Mouse (Mus musculus): Measurements from ENCODE around the gene Rexo4. TPM values are rescaled to one million over a fixed set of nuclear protein-coding genes. Genes with fewer than 3 reads are reported as not detected.
A peak's percentile ranks its signal among the peaks of the same experiment; 100 is the strongest.

Gene Rexo4
- polyA plus RNA-seq, 1 experiment = 82.2 TPM

- Histone ChIP-seq H3K27ac (ENCODE audit: insufficient read depth, low read length) (no peak overlapping the region), H3K4me3 (ENCODE audit: insufficient read depth, low read length) (no peak overlapping the region), H3K4me1 (ENCODE audit: control insufficient read depth, insufficient read depth, low read length) (peaks cover 12% of the 10 kb centered on the region)
- no peak for TF ChIP-seq CTCF (IDR thresholded peaks at IDR 0.05; ENCODE audit: extremely low read depth, insufficient read depth, low read length)
- TF ChIP-seq POLR2A (IDR thresholded peaks at IDR 0.05; ENCODE audit: extremely low read depth, insufficient read depth, low read length) = 0 out of 2 replicates have a peak, but pooled peaks have one; percentile 6
Observed at GRCm38 (mm10) chr2:26913416-26914147, 50.6 kb downstream of the Rexo4 start.

- no peak overlapping the region for H3K27ac ChIP-seq (ENCODE audit: insufficient read depth, low read length)
- TF ChIP-seq POLR2A (IDR thresholded peaks at IDR 0.05; ENCODE audit: extremely low read depth, insufficient read depth, low read length) (no peak), CTCF (IDR thresholded peaks at IDR 0.05; ENCODE audit: extremely low read depth, insufficient read depth, low read length) (no peak)
- H3K4me1 ChIP-seq (ENCODE audit: control insufficient read depth, insufficient read depth, low read length) = peaks cover 6% of the 10 kb centered on the region
- H3K4me3 ChIP-seq (ENCODE audit: insufficient read depth, low read length) = no peak overlapping the region; the same call in 1 of the 2 replicates
Observed at GRCm38 (mm10) chr2:26912253-26912770, 51.9 kb downstream of the Rexo4 start.

- TF ChIP-seq POLR2A (IDR thresholded peaks at IDR 0.05; ENCODE audit: extremely low read depth, insufficient read depth, low read length) (peak; percentile 21; the same call in 1 of the 2 replicates), CTCF (IDR thresholded peaks at IDR 0.05; ENCODE audit: extremely low read depth, insufficient read depth, low read length) (no peak)
- peak overlapping the region; percentile 88 for H3K4me3 ChIP-seq (ENCODE audit: insufficient read depth, low read length)
- H3K4me1 ChIP-seq (ENCODE audit: control insufficient read depth, insufficient read depth, low read length) = peaks cover 4% of the 10 kb centered on the region; the same call in 1 of the 2 replicates
Observed at GRCm38 (mm10) chr2:26910994-26911765, 53.0 kb downstream of the Rexo4 start.

GRCm38 (mm10) chr2:26910124-26910993 lies 53.8 kb downstream of the Rexo4 start, which contains the start of the genes Med22 and Rpl7a:
Gene Med22, minus strand, starts transcription at chr2:26910677.
Gene Rpl7a, plus strand, starts transcription at chr2:26910764.
- Histone ChIP-seq H3K4me1 (ENCODE audit: control insufficient read depth, insufficient read depth, low read length) (peaks cover 4% of the 10 kb centered on the region; the same call in 1 of the 2 replicates), H3K4me3 (ENCODE audit: insufficient read depth, low read length) (peak within 1 kb of the TSS; percentile 88), H3K27ac (ENCODE audit: insufficient read depth, low read length) (peak within 1 kb of the TSS; percentile 78)
- TF ChIP-seq CTCF (IDR thresholded peaks at IDR 0.05; ENCODE audit: extremely low read depth, insufficient read depth, low read length) (no peak), POLR2A (IDR thresholded peaks at IDR 0.05; ENCODE audit: extremely low read depth, insufficient read depth, low read length) (peak; percentile 96)

More at GRCm38 (mm10) chr2:26910994-26911765, 53.0 kb downstream of the Rexo4 start:
- H3K27ac ChIP-seq (ENCODE audit: insufficient read depth, low read length) = peak overlapping the region; percentile 78

DNA sequence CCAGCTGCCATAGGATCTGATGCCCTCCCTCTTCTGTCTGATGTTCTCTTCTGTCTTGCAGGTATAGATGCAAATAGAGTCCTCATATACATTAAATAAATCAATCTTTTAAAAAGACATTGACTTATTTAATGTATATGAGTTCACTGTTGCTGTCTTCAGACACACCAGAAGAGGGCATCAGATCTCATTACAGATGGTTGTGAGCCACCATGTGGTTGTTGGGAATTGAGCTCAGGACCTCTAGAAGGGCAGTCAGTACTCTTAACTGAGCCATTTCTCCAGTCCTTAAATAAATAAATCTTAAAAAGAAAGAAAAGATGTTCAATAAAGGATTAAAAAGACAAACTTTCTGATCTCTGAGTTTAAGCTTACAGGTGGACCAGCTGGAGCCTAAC lies 54.8 kb downstream of the Rexo4 start:
- H3K27ac ChIP-seq (ENCODE audit: insufficient read depth, low read length) = no peak overlapping the region
- H3K4me1 ChIP-seq (ENCODE audit: control insufficient read depth, insufficient read depth, low read length) = peaks cover 4% of the 10 kb centered on the region; the same call in 1 of the 2 replicates
- H3K4me3 ChIP-seq (ENCODE audit: insufficient read depth, low read length) = peak overlapping the region; percentile 88
- TF ChIP-seq POLR2A (IDR thresholded peaks at IDR 0.05; ENCODE audit: extremely low read depth, insufficient read depth, low read length) (no peak), CTCF (IDR thresholded peaks at IDR 0.05; ENCODE audit: extremely low read depth, insufficient read depth, low read length) (no peak)

- Histone ChIP-seq H3K4me3 (ENCODE audit: insufficient read depth, low read length) (no peak overlapping the region; the same call in 1 of the 2 replicates), H3K4me1 (ENCODE audit: control insufficient read depth, insufficient read depth, low read length) (peaks cover 5% of the 10 kb centered on the region; the same call in 1 of the 2 replicates), H3K27ac (ENCODE audit: insufficient read depth, low read length) (no peak overlapping the region)
- TF ChIP-seq POLR2A (IDR thresholded peaks at IDR 0.05; ENCODE audit: extremely low read depth, insufficient read depth, low read length) (no peak), CTCF (IDR thresholded peaks at IDR 0.05; ENCODE audit: extremely low read depth, insufficient read depth, low read length) (no peak)
Observed at GRCm38 (mm10) chr2:26908710-26909386, 55.3 kb downstream of the Rexo4 start.

- Histone ChIP-seq H3K27ac (ENCODE audit: insufficient read depth, low read length) (no peak overlapping the region), H3K4me1 (ENCODE audit: control insufficient read depth, insufficient read depth, low read length) (peaks cover 9% of the 10 kb centered on the region), H3K4me3 (ENCODE audit: insufficient read depth, low read length) (no peak overlapping the region)
- TF ChIP-seq POLR2A (IDR thresholded peaks at IDR 0.05; ENCODE audit: extremely low read depth, insufficient read depth, low read length) = no peak
- peak; percentile 58 for TF ChIP-seq CTCF (IDR thresholded peaks at IDR 0.05; ENCODE audit: extremely low read depth, insufficient read depth, low read length)
Observed at GRCm38 (mm10) chr2:26907109-26907508, 57.1 kb downstream of the Rexo4 start.

DNA sequence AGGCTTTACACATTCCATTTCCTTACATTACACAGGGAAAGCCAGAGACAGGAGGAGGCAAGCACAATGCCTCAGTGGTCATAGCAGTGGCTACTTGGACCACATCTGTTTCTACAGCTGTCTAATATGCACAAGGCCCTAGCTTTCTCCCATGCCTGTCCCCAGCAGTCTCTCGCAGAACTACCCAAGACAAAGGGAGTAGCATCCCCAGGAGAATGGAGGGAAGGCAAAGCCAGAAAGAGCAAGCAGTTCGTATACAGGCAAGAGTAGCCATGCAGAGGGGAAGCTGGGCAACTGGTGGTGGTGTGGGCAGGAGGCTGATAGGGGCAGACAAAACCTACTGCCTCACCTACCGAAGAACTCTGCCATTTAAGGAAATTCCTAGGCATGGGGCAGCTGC lies 57.8 kb downstream of the Rexo4 start:
- H3K4me1 ChIP-seq (ENCODE audit: control insufficient read depth, insufficient read depth, low read length) = peaks cover 12% of the 10 kb centered on the region
- no peak overlapping the region for H3K27ac ChIP-seq (ENCODE audit: insufficient read depth, low read length)
- no peak overlapping the region for H3K4me3 ChIP-seq (ENCODE audit: insufficient read depth, low read length)
- TF ChIP-seq CTCF (IDR thresholded peaks at IDR 0.05; ENCODE audit: extremely low read depth, insufficient read depth, low read length) = no peak
- TF ChIP-seq POLR2A (IDR thresholded peaks at IDR 0.05; ENCODE audit: extremely low read depth, insufficient read depth, low read length) = no peak

Measured in cortical plate, adult 2 months (tissue).